Mouse (Mus musculus) lung, postnatal 0 days (tissue): ENCODE results near the gene Rasal1. TPM values are rescaled to one million over a fixed set of nuclear protein-coding genes. Genes with fewer than 3 reads are reported as not detected.

ENCODE experiments used
- ATAC-seq: fragments of 200-750 bp; cut with Nextera tagmentation; 2 replicates; pipeline ENCODE4 v1.8.0; 2017; ENCODE audit warnings: moderate library complexity
- DNase-seq: peaks from one replicate; pipeline ENCODE4 v3.0.0-alpha.2; 2016; ENCODE audit warnings: low spot score
- H3K27ac ChIP-seq: fragments of 300-500 bp; sonication (generic); 2 replicates; pipeline ENCODE4 v1.5.1; 2014; ENCODE audit warnings: antibody characterized with exemption, mild to moderate bottlenecking, low read length, mixed read lengths
- H3K27me3 ChIP-seq: fragments of 300-500 bp; sonication (generic); replicated peaks from 2 replicates; pipeline ENCODE4 v1.6.1; 2014; ENCODE audit warnings: low read length, mixed read lengths; ENCODE audit not compliant: insufficient read depth
- H3K36me3 ChIP-seq: fragments of 300-500 bp; sonication (generic); 2 replicates; pipeline ENCODE4 v1.6.1; 2014; ENCODE audit warnings: low read length, mixed read lengths; ENCODE audit not compliant: insufficient read depth
- H3K4me1 ChIP-seq: fragments of 300-500 bp; sonication (generic); 2 replicates; pipeline ENCODE4 v1.6.1; 2014; ENCODE audit warnings: antibody characterized with exemption, low read depth, low read length, mixed read lengths; ENCODE audit not compliant: insufficient read depth
- H3K4me2 ChIP-seq: fragments of 300-500 bp; sonication (generic); replicated peaks from 2 replicates; pipeline ENCODE4 v1.6.1; 2014; ENCODE audit warnings: low read depth, mild to moderate bottlenecking, low read length, moderate library complexity, mixed read lengths
- H3K4me3 ChIP-seq: fragments of 300-500 bp; sonication (generic); 2 replicates; pipeline ENCODE4 v1.5.1; 2014; ENCODE audit warnings: low read depth, low read length
- H3K9ac ChIP-seq: fragments of 300-500 bp; sonication (generic); replicated peaks from 2 replicates; pipeline ENCODE4 v1.6.1; 2014; ENCODE audit warnings: low read depth, mild to moderate bottlenecking
- H3K9me3 ChIP-seq: fragments of 300-500 bp; sonication (generic); 2 replicates; pipeline ENCODE4 v1.6.1; 2016; ENCODE audit warnings: low read length, mixed read lengths
- CTCF ChIP-seq: IDR thresholded peaks from 2 replicates; pipeline ENCODE4 v1.5.1; 2016; ENCODE audit warnings: antibody characterized with exemption, mild to moderate bottlenecking
- EP300 ChIP-seq: IDR thresholded peaks from 2 replicates; pipeline ENCODE4 v1.6.1; 2016; ENCODE audit warnings: antibody characterized with exemption, mild to moderate bottlenecking, control low read depth
- WGBS: fragments of 180-500 bp; shearing (Covaris S2); extraction: QIAGEN DNeasy Blood & Tissue Kit; methylation state at CpG from one replicate; pipeline ENCODE4 v1.1.7; 2014; 5-methylcytosine and 5-hydroxymethylcytosine counted together
- polyA plus RNA-seq: library from polyadenylated mRNA; unstranded; fragments of >200 nt; fragmentation: Nextera tagmentation; extraction: Ambion mirVana; gene quantifications from 2 replicates; pipeline ENCODE4 v1.2.1, GENCODE M21; 2015

Gene Rasal1
- polyA plus RNA-seq, 1 experiment from 2014 or later = not detected

DNA sequence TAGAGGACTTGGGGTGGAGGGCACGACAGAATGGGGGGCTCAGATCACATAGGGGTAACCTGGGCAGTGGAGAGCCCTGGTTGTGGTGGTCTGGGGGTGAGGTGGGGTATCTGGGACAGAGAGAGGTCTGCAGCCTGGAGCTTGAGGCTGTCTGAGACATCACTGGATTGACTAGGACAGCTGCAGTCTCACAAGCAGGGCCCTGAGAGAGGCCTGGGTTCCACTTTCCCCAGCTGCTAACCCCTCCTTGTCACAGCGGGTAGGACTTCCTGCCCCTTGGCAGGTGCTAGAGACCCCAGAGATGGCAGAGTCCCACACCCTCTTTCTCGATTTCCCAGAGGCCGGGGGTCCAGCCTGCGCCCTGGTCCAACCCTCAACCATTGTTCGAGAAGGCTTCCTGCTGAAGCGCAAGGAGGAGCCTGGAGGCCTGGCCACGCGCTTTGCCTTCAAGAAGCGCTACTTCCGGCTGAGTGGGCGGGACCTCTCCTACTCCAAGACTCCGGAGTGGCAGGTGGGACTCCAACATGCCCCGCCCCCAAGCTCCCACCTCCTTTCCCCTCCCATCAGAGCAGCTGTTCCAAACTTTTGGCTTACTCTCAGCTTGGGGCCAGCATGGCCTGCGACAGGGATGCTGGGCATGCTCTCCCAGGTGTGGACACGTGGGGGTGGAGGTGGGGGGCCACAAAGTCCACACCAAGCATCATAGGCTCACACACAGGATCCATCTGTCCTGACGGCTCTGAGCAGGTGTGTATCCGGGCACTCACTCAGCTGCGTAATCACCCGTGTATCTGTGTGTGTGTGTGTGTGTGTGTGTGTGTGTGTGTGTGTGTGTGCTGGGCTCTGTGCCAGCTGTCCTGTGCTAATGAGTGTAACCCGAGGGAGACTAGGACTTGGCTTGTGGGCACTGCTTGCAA lies 25.9 kb downstream of the Rasal1 start:
- Histone ChIP-seq H3K36me3 (no peaks in the 10 kb centered on the region), H3K9me3 (no peaks in the 10 kb centered on the region), H3K4me2 (no peak overlapping the region), H3K9ac (no peak overlapping the region), H3K4me3 (no peak overlapping the region), H3K27ac (no peak overlapping the region), H3K4me1 (no peaks in the 10 kb centered on the region), H3K27me3 (no peaks in the 10 kb centered on the region)
- ATAC-seq (peak; percentile 19; the same call in 1 of the 2 replicates), DNase-seq (peak; percentile 37)
- WGBS = 20% methylated on average over 21 of the region's 21 CpGs
- no peak for TF ChIP-seq EP300
- no peak for TF ChIP-seq CTCF

DNA sequence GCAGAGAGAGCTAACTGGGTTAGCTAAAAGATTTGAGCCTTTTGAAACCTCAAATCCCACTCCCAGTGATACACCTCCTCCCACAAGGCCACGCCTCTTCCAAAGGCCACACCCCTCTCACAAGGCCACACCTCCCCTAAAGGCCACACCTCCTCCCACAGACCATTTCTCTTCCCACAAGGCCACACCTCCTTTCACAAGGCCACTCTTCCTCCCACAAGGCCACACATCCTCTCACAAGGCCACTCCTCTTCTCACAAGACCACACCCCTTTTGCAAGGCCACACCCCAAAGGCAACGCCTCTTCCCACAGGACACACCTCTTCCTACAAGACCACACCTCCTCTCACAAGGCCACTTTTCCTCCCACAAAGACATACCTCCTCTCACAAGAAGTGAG lies 28.9 kb downstream of the Rasal1 start:
- H3K36me3 ChIP-seq = no peaks in the 10 kb centered on the region
- no peak for ATAC-seq
- 22% methylated on average over 2 of the region's 2 CpGs for WGBS

DNA sequence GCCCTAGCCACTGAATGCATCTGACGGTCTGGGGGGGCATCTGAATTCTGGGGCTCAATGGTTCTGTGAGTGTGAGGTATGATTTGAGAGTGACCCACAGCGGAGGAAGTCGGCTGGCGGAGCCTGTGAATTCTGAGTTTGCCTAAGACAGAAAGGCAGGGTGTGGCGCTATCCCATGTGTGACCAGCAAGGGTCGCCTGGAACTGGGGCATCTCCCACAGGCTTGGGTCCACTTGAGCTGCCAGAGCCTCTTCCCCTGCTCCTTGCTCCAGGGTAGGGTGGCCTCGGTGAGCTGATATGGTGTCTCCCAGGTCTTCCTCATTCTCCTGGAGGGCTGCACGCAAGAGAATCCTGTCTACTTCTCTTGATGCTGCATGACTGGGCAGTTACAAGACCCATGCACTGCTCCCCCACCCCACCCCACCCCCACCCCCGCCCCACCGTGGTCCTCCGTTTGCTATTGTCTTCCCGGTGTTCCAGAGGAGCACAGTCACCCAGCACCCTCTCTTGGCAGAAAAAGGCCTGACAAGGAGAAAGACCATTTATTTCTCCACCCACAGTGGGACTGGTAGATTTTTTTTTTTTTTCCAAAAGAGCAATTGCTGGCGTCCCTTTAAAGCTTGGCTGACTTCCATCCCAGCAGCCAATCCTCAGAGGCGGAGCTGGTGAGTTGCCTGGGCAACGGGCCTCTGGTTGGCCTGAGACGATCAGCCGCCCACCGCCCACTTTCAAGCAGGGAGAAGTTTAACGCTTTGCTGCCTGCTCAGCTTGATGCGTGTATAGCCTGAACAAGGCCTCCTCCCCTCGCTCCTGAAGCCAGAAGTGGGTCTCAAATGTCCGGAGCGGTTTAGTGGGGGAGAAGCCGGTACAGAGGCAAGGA lies 31.3 kb downstream of the Rasal1 start:
- ATAC-seq = peak; percentile 84

More for the DNA sequence above, 28.9 kb downstream of the Rasal1 start:
- Histone ChIP-seq H3K27ac (no peak overlapping the region), H3K27me3 (no peaks in the 10 kb centered on the region), H3K4me2 (no peak overlapping the region), H3K9me3 (no peaks in the 10 kb centered on the region), H3K9ac (no peak overlapping the region), H3K4me1 (no peaks in the 10 kb centered on the region), H3K4me3 (no peak overlapping the region)
- no peak for TF ChIP-seq EP300
- no peak for TF ChIP-seq CTCF
- DNase-seq = peak; percentile 26

DNA sequence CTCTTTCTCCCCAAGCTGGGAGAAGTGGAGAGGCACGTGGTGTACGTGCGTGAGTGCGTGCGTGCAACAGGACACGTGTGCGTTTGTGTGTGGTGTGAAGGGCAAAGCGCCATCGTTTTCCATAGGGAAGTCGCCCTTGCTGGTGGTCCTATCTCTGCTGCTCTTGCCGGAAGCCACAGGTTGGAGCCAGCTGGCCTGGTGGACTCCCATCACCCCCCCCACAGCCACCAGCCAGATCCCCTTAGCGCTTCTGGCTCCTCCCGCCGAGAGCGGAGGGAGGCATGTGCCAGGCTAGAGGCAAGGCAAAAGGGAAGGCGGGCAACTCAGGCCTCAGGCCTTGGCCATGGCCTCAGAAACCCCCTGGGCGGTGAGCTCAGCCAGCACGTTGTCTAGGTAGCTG lies 32.3 kb downstream of the Rasal1 start:
- H3K27me3 ChIP-seq = 0 out of 2 replicates have a peak, but pooled peaks cover 5% of the 10 kb centered on the region
- no peak for DNase-seq
- no peak overlapping the region for H3K27ac ChIP-seq
- 89% methylated on average over 18 of the region's 18 CpGs for WGBS
- TF ChIP-seq CTCF (no peak), EP300 (no peak)
- ATAC-seq = no peak
- H3K4me1 ChIP-seq = no peaks in the 10 kb centered on the region
- H3K9me3 ChIP-seq = no peaks in the 10 kb centered on the region
- no peak overlapping the region for H3K9ac ChIP-seq
- no peaks in the 10 kb centered on the region for H3K36me3 ChIP-seq
- H3K4me2 ChIP-seq = no peak overlapping the region
- no peak overlapping the region for H3K4me3 ChIP-seq

More for the DNA sequence above, 31.3 kb downstream of the Rasal1 start:
- under 1% methylated on average over 24 of the region's 24 CpGs for WGBS
- Histone ChIP-seq H3K9me3 (no peaks in the 10 kb centered on the region), H3K4me2 (peak overlapping the region; percentile 47), H3K27ac (no peak overlapping the region), H3K9ac (no peak overlapping the region), H3K4me3 (peak overlapping the region; percentile 12; the same call in 1 of the 2 replicates), H3K36me3 (no peaks in the 10 kb centered on the region), H3K4me1 (no peaks in the 10 kb centered on the region), H3K27me3 (0 out of 2 replicates have a peak, but pooled peaks cover 5% of the 10 kb centered on the region)
- TF ChIP-seq CTCF (peak; percentile 76), EP300 (no peak)
- peak; percentile 94 for DNase-seq

DNA sequence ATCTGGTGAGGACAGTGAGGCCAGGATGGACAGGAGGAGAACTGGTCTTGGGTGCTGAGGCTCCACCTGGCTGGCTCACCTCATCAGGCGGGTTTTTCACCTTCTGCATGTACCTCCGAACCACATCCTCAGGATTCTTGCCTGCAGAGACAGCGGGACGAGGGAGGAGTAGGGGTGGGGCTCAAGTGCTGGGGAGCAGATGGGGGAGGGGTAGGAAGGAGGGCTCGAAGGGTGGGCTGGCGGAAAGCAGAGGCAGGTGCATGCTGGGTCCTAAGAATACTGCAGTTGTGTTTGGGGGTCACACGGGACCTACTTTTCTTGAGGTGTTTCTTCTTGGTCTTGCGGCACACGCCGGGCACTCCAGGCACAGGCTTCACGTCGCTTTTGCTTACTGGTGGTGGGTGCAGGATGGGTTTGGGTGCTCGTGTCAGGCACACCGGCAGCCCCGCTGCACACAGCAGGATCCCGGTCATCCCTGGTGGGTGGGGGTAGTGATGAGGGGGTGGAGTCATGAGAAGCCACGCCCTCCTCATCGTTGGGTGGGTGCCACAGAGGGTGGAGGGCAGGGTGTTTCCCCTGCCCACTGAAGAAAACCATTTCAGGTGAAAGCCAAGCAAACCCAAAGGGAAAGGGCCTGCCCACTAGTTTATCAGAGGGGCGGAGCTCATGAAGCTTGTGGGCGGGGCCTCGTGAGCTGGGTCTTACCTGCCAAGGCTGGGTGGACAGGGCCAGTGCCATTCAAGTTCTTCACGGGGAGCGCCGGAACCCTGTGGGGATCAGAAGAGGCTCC lies 34.6 kb downstream of the Rasal1 start:
- Histone ChIP-seq H3K27me3 (0 out of 2 replicates have a peak, but pooled peaks cover 5% of the 10 kb centered on the region), H3K9ac (no peak overlapping the region), H3K4me1 (no peaks in the 10 kb centered on the region), H3K27ac (no peak overlapping the region), H3K9me3 (no peaks in the 10 kb centered on the region), H3K4me2 (no peak overlapping the region), H3K36me3 (no peaks in the 10 kb centered on the region), H3K4me3 (no peak overlapping the region)
- WGBS = 10% methylated on average over 24 of the region's 24 CpGs
- no peak for TF ChIP-seq CTCF
- no peak for TF ChIP-seq EP300
- ATAC-seq = no peak
- no peak for DNase-seq
